Mouse (Mus musculus): ENCODE data around the gene Spc24. TPM values are rescaled to one million over a fixed set of nuclear protein-coding genes. Genes with fewer than 3 reads are reported as not detected.
A peak's percentile ranks its signal among the peaks of the same experiment; 100 is the strongest.

Spc24 gene
- total RNA-seq, 2 experiments from 2014 or later: 2.3 to 3.9 TPM

DNA sequence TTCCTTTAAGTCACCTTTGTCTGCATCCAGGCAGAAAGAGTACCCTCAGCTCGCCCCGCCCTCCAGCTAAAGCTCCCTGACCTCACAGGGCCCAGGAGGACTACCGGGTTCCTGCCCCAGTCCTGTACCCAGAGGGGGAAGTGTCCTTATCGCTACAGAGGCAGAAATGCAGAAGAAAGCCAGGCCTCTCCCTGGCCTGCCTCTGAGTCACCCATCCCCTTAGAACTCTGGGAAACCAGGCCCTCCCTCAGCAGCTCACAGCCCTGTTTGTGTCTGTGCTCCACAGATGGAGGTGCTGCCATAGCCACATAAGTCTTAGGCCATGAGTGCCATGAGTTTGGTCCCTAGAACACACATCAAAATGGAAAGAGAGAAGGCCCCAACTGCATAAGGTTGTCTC lies 44.8 kb downstream of the Spc24 start:
- peak; percentile 59 to 63 for DNase-seq

DNA sequence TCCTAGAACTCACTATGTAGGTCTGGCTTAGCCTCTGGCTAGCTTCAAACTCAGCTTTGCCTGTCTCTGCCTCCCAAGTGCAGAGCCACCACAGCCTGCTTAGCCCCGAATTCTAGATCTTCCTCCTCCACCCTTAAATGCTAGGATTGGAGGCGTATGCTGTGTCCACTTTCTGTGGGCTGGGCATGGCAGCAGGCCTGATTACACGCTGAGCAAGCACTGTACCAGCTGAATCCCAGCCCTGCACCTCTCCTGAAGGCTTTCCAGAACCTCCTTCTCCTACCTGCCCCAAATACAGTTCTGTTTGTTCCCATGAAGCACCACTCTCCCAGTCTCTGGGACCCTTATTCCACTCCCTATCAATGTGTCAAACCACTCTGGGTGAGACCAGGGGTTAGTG lies 50.8 kb downstream of the Spc24 start:
- DNase-seq: no peak

GRCm38 (mm10) chr9:21706586-21707265 lies 53.4 kb downstream of the Spc24 start:
- DNase-seq: peak in 1 of 2 experiments; percentile 30

- no peak for DNase-seq
These were observed 54.0 kb downstream of the Spc24 start for GRCm38 (mm10) chr9:21706085-21706484.

Small RNA genes lying within 50 kb of the gene (microRNA-seq; reads per million reads assigned to microRNA genes)
- 4.2 reads per million, percentile 12 among the genes with 10 or more reads in this experiment for gene Mir7083

Other genes starting within 250 kb of the Spc24 start
- gene AB124611, start 234.1 kb downstream of the Spc24 start, total RNA-seq (2021): 1 to 10 TPM; 1.5 to 2.9 TPM
- 10 to 100 TPM; 42.2 to 45.0 TPM for gene Carm1, start 213.4 kb downstream of the Spc24 start, total RNA-seq (2021)
- 10 to 100 TPM; 57.4 to 68.8 TPM for gene Timm29, start 167.6 kb downstream of the Spc24 start, total RNA-seq (2021)
- gene Yipf2, start 167.5 kb downstream of the Spc24 start, total RNA-seq (2021): 10 to 100 TPM; 23.3 to 39.1 TPM
- 10 to 100 TPM; 74.6 to 80.8 TPM for gene Smarca4, start 144.1 kb downstream of the Spc24 start, total RNA-seq (2021)
- 100 to 1,000 TPM; 119 to 184 TPM for gene Ldlr, start 36.8 kb downstream of the Spc24 start, total RNA-seq (2021)
- gene Kank2, start 38.4 kb upstream of the Spc24 start, total RNA-seq (2021): 10 to 100 TPM; 31.2 to 38.3 TPM
- gene Angptl8, start 75.2 kb upstream of the Spc24 start, total RNA-seq (2021): 1 to 10 TPM; 7.5 to 8.7 TPM
- gene Dock6, start 92.3 kb upstream of the Spc24 start, total RNA-seq (2021): 10 to 100 TPM; 31.2 to 40.7 TPM
- 10 to 100 TPM; 28.5 to 58.8 TPM for gene Rab3d, start 157.9 kb upstream of the Spc24 start, total RNA-seq (2021)
- 1 to 10 TPM; 9.4 to 9.7 TPM for gene Ccdc159, start 167.2 kb upstream of the Spc24 start, total RNA-seq (2021)
- gene Tmem205, start 167.3 kb upstream of the Spc24 start, total RNA-seq (2021): 100 to 1,000 TPM; 318 to 566 TPM
- gene Plppr2, start 176.7 kb upstream of the Spc24 start, total RNA-seq (2021): 10 to 100 TPM; 27.1 to 35.8 TPM
- 10 to 100 TPM; 12.4 to 18.3 TPM for gene Swsap1, start 195.5 kb upstream of the Spc24 start, total RNA-seq (2021)
- 1 to 10 TPM; 1.9 to 2.0 TPM for gene Epor, start 203.2 kb upstream of the Spc24 start, total RNA-seq (2021)
- 10 to 100 TPM; 14.0 to 33.4 TPM for gene Rgl3, start 229.1 kb upstream of the Spc24 start, total RNA-seq (2021)
- gene Ccdc151, start 242.3 kb upstream of the Spc24 start, total RNA-seq (2021): 1 to 10 TPM in 1 of 2 experiments, under 1 TPM in 1; 0.30 to 1.6 TPM
- 100 to 1,000 TPM; 159 to 169 TPM for gene Prkcsh, start 242.5 kb upstream of the Spc24 start, total RNA-seq (2021)